Mouse (Mus musculus) kidney, postnatal 10 days (tissue): ENCODE measurements around the gene Zfr2.

Experiments used
- DNase-seq: peaks from one replicate; pipeline ENCODE4 v3.0.0; 2021; ENCODE audit warnings: mixed read lengths

Zfr2 gene

DNA sequence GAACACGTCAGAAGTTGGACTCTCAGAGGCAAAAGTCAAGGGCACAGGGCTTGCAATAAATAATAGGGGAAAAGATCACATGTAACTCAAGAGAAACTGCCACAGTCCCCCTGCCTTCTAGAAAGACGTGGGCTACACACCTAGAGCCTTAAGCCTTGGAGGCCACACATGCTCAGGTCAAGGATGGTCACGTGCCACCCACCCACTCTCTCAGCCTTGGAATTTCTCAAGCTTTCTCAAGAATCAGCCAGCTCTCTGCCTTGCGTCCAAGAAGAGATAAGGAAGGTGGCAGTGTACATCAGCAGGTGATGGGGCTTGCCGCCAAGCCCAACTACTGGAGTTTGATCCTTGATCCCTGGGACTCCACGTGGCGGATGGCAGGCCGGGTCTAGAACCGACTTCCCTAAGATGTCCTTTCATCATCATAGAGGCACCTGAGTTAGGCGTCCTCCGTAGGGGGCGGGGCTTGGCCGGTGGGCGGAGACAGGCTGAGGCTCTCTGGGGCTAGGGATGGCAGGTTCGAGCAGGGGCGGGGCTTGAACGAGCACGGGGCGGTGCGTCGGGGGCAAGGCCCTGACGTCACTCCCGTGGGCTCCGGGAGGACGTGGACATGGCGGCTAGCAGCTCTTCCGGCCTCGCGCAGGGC, at the start of gene Zfr2:
Gene Zfr2, plus strand, starts transcription at position 576 of the 646 bp plus-strand sequence.
- peak; percentile 95 for DNase-seq

DNA sequence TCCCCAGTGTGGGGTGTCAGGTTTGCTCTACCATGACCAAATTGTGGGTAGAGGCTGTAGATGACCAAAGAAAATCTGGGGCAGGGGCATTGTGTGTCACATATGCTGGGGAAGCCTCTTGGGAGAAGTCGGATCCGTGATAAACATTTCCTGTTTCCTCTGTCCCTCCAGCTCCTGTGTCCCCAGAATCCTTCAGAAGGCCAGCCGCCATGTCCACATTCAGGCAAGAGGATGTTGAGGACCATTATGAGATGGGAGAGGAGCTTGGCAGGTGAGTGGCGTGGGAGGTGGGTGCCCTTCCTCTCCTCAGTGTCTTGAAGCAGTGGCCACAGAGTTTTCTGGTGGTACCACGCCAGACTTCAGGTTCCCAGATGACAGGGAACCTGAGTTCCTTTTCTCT, 49.1 kb upstream of the Zfr2 start, which contains the start of gene 4930442H23Rik:
Gene 4930442H23Rik, minus strand, starts transcription at position 45 of the 400 bp plus-strand sequence.
- no peak for DNase-seq

DNA sequence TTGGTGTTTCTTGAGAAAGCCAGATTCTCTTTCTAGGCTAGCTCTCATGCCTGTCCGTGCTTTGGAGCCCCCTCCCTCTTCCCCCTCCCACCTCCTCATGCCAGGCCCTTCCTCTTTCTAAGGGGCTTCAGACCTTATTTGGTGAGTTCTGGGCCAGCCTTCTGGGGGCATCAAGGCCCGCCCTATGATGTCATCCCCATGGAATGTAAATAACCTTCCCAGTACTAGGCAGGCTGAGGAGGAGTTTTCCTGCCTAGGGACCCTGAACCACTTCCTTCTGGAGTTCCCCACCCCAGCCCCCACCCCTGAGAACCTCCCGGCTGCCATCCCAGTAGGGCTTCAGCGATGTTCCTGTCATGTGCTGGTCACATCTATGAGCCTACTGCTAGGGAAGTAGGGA, 48.2 kb upstream of the Zfr2 start:
- no peak for DNase-seq

DNA sequence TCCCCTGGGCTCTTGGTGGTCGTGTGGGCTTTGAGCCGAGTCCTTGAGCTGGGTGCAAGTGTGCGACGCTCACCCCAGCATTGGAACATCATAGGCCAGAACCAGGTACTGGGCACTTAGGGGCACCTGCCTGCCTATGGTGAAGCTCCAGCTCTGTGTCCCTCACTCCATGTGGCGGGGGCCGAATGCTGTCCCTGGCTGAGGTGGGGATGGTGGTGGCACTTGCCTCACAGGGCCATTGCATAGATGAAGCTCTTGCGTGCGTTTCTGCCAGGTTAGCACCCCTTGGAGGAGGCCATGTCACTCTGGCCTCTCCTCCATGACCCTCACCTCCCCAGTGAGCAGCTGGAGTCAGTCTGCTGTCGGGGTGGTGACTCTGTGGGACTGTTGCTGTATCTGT, 45.8 kb upstream of the Zfr2 start:
- no peak for DNase-seq

DNA sequence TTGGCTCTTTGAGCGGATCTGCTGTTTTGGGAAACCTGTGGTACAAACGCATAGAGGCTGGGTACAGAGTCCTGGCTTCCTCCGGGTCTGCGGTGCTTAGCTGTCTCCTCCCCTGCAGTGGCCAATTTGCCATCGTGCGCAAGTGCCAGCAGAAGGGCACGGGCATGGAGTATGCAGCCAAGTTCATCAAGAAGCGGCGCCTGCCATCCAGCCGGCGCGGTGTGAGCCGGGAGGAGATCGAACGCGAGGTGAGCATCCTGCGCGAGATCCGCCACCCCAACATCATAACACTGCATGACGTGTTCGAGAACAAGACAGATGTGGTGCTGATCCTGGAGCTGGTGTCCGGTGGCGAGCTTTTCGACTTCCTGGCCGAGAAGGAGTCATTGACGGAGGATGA, 43.1 kb upstream of the Zfr2 start:
- no peak for DNase-seq

DNA sequence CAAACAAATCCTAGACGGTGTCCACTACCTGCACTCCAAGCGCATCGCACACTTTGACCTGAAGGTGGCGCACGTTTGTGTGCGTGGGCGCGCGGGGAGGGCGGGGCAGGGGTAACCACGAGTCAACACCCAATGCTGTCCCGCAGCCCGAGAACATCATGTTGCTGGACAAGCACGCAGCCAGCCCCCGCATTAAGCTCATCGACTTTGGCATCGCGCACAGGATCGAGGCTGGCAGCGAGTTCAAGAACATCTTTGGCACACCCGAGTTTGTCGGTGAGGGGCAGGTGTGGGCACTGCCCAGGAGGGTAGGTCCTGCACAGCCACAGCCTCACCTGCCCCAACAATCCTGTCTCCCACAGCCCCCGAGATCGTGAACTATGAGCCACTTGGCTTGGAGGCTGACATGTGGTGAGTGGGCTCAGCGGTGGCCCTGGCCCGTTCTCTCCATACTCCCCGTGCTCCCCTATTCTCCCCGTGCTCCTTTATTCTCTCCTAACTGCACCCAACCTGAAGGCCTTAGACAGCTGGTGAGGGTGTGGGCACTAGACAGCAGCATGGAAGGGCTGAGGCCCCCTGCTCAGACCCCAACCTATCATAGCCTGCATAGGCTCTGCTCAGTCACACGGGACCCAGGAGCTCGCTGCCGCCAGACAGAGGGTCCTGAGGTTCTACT, 42.6 kb upstream of the Zfr2 start:
- peak; percentile 48 for DNase-seq

DNA sequence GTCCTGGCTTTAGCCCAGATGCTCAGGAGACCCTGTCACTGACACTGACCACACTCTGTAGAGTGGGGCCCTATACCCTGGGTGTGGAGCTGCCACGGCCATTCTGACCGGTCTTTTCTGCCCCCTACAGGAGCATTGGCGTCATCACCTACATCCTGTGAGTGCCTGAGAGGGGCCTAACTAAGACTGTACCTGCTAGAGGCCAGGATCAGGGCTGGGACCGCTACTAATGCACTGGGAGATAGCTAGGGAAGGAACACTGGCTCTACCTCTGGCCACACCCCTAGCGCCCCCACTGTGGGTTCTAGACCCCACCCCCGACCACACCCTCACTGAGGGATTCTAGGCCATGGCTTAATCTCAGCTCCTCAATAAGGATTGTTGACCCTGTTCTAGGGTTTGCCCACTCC, 42.0 kb upstream of the Zfr2 start:
- no peak for DNase-seq

DNA sequence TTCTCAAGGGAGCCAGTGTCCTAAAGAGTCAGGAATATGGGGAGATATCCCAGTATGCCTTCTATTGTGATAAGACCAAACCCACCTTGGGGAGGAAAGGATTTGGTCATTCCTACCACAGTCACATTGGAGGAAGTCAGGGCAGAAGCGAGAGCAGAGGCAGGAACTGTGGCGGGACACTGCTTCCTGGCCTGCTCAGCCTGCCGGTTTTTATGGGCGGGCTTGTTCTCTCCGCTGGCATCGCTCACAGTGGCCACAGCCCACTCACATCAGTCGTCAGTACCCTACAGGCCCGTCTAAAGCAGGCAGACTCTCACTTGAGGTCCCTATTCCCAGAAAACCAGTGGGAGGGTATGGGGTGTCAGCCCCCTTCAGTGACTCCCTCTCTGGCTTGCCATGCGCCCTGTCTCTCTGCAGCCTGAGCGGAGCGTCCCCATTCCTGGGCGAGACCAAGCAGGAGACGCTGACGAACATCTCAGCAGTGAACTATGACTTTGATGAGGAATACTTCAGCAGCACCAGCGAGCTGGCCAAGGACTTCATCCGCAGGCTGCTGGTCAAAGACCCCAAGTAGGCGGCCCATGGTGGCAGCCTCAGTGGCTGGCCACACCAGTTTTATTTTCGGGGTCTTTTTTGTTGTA, 41.5 kb upstream of the Zfr2 start:
- DNase-seq: no peak

DNA sequence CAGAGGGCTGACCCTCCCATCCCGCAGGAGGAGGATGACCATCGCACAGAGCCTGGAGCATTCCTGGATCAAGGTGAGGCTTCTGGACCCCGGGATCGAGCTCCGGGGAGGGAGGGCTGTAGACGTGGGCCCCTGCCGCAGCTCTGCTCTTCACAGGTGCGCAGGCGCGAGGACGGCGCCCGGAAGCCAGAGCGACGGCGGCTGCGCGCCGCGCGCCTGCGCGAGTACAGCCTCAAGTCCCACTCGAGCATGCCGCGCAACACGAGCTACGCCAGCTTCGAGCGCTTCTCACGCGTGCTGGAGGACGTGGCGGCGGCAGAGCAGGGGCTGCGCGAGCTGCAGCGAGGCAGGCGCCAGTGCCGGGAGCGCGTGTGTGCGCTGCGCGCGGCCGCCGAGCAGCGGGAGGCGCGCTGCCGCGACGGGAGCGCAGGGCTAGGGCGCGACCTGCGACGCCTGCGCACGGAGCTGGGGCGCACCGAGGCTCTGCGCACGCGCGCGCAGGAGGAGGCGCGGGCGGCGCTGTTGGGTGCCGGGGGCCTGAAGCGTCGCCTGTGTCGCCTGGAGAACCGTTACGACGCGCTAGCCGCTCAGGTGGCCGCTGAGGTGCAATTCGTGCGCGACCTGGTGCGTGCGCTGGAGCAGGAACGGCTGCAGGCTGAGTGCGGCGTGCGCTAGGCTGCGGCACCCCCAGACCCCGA, 40.5 kb upstream of the Zfr2 start:
- peak; percentile 89 for DNase-seq

DNA sequence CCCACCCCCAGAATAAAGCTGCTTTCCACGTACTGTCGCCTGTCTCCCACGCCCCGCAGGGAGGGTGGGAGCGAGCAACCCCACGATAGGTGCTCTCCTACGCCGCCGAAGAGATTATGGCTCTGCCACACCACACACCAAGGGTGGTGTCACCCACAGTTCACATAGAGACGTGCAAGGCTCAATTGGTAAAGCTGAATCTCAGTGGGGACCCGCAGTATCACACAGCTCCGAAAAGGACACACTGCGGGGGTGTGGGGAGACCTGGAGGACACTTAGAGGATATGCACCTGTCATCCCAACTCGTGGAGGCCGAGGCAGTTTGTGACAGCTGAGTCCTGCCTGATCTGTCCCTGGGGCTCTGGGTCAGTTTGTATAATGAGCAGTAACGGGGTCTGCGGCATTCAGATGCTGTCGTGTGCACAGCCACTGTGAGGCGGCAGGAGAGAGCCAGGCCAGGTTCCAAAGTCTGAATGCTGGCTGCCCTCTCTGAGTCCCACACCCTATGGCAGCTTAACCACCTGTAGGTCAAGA, 39.9 kb upstream of the Zfr2 start:
- DNase-seq: no peak

DNA sequence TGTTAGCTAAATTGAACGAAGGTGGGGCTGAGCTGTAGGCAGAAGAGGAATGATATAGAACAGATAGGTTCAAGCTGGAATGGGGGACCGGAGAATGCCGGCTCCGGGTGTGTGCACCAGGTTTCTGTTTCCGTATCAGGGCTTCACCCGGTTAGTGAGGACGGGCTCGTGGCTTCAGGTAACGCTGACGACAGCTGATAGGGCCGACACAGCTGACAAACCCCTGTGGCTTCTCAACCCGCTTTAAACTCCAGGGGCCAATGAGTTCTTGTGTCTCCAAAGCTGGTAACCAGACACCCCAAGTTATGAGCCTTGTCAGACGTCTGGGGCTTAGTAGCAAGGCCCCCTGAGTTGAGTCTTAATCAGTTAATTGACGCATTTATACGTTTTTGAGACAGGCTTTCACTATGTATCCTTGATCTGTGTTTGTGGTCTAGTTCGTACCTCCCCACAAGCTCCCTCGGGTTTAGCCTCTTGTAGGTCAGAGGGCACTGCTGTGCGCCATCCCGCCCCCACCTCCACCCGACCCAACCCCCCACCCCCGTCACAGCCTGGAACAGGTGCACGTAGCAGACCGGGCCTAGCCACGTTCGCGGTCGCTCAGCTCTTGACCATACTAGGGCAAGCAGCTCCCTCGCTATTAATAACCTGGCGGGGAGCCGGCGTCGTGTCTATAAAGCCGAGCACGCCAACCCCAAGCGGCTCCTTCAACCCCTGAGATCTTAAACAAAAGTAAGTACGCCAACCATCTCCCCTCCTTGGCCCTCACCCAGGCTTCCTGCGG, 38.8 kb upstream of the Zfr2 start:
- DNase-seq: no peak

DNA sequence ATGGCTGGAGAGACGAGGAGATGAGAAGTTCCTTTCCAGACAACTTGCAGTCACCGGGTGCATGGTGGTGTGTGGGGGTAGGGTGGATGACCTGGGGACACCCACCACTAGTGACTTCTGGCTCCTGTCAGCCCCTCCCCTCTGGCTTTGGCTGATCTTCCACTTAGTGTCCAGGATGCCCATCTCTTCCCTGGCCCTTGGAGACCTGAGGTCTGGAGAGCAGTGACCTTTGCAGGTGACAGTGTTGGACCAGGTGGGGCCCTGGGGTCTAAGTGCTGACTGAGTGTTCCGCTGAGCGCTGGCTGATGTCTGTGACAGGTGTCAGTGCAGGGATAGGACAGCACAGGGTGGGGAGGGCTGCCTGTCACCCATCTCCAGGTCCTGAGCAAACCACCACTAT, 37.7 kb upstream of the Zfr2 start:
- no peak for DNase-seq

DNA sequence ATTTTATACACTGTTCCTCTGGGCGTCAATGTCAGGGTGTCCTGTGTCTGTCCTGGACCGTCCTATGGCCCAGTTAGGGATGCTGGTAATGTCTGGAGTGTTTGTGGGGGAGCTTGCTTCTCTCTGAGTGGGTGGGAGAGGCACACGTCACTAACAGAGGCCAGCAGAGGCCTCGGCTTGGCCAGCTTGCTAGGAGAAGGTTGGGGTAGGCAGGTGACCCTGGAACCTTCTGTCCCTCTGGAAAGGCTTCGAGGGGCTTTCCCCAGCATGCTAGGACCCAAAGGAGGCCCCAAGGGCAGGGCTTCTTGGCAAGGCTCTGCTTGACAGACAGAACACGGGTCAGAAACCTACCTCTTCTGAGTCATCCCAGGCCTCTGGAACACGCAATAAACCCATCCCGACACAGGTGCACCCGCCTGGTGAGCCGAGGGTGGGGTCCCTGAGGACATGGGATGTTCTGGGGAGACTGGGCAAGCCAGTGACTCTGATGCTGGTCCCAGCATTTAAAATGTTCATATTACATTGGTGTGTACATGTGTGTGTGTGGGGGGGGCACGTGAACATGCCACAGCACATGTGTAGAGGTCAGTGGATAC, 36.4 kb upstream of the Zfr2 start:
- no peak for DNase-seq

DNA sequence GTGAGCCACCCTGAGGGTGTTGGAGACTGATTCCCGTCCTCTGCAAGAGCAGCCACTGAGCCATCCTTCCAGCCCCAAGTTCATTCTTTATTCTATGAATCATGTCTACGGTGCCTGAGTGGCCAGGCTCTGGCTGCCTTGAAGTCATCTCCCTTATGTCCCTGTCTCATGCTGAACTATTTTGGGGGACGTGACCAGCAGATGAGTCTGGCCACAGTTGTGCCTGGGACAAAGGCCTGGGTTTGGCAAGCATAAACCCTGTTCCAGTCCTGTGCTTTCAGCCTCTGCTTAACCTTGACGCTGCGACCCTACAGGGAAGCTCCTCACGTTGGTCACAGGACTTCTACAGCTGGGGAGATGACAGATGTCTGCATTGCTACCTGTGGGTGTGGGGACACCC, 35.6 kb upstream of the Zfr2 start:
- DNase-seq: no peak

DNA sequence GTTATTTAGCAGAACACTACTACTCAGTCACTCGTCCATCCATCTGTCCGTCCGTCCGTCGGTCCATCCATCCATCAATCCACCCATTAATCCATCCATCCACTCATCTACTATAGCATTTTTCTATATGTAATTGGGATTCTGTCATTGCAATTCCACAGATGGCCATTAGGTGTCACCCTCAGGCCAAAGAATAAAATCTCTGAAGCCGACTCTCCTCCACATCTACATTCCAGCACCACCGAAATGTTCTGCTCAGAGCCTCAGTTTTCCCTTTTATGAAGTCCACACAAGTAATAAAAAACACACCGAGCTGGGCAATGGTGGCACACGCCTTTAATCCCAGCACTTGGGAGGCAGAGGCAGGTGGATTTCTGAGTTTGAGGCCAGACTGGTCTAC, 34.7 kb upstream of the Zfr2 start:
- DNase-seq: peak; percentile 77

DNA sequence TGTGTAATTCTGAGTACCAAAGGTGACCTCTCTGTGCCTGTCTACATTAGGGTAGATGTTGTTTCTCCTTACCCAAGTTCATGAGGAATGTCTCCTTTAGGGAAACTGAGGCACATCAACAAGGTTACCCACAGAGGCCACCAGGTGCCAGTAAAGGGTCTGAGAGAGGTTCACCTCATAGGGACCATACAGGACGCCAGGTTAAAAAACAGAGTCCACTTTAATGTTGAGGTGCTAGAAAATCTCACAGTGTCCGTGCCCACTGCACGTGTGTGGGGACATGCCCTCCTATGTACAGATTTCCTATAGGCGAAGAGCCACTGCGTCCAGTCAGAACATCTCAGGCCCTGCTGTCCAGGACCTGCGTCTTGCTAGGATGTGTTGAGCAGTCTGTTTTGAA, 34.0 kb upstream of the Zfr2 start:
- DNase-seq: no peak

DNA sequence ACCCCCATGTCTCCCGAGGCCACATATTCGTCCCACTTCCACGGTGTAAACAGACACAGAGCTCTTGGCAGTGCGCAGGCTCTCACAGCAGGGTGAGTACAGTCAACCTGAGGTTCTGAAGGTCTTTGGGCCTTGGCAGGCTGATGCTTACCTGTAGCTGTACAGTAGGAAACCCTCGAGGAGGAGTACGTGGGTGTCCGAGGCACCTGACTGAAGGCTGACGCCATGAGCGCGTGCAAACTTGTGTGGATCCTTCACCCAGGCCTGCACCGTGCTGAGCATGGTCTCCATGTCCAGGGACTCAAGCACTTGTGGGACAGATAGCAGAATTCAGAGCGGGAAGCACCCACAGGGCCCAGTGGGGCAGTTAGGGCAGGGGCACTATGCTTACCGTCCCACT, 32.8 kb upstream of the Zfr2 start:
- DNase-seq: no peak

DNA sequence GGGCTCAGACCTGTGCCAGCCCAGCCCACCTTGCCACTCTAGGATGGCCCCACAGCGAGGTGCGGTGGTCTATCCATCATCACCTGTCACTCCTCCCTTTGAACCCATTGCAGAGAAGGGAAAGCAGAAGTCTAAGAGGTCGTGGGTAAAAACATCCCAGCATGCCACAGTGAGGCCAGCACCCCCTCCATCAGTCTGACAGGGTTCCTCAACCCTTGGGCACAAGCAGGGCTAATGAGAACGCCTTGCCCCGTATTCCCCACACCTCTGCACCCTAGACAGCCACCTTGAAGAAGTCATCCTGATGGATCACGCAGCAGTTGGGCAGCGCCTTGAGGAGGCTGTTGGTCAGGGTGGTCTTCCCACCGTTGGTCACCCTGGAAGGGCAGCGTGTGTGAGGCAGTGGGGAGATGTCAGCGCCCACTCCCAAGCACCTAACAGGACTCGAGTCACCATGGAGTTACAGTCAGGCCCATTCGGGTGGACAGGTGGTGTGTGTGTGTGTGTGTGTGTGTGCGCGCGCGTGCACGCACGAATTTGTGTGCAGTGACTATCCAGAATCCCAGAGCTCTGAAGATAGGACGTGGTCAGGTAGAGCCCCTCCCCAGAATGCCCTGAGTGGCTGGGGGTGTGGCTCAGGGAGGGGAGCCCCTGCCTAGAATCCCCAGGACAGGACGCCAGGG, 32.2 kb upstream of the Zfr2 start:
- no peak for DNase-seq

DNA sequence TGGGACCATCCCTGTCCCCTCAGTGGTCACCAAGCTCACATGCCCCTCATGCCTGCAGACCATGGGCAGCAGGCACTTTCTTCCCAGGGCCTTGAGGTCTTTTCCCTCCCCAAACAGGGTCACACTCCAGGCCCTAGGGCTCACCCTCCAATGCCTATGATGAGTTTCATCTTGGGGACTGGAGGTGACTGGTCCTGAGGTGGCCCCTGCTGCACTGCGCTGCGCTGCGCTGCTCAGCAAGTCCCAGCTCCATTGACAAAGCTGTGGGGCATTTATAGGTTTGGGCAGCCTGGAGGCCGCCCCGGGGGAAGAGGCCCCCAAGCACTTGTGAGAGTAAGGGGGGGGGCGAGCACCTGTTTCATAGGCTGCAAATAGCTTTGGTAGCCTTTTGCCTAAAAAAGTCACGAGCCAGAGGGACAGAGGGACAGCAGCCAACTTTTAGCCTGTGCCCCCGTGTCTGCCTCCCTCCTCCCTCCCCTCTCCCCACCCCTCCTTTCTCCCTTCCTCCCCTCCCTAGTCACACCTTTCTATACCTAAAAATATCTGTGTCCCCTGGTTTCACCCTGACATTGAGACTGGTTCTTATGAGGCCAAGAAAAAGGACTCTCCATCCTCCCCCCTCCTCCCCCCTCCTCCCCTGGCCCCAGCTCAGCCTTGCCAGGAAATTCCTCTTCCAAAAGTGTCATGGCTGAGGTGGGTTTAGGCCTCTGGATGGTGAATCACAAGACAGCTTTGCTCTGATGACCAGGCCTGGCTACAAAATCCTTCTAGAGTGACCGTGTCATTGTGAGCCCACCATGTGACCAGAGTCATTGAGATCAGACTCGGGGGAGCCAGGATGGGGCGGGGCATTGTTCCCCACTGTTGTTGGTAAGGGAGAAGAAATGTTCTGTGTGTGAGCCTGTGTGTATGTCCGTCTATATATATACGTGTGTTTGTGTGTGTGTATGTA, 30.9 kb upstream of the Zfr2 start, which contains the start of gene Nmrk2:
Gene Nmrk2, minus strand, starts transcription at position 245 of the 952 bp plus-strand sequence.
- no peak for DNase-seq
